Mouse (Mus musculus) embryo, embryonic 10 days (tissue): ENCODE results near the gene Pax7.

Source experiments
- DNase-seq: peaks from one replicate; pipeline ENCODE4 v3.0.0-alpha.2; 2015; ENCODE audit warnings: low spot score

Gene Pax7

DNA sequence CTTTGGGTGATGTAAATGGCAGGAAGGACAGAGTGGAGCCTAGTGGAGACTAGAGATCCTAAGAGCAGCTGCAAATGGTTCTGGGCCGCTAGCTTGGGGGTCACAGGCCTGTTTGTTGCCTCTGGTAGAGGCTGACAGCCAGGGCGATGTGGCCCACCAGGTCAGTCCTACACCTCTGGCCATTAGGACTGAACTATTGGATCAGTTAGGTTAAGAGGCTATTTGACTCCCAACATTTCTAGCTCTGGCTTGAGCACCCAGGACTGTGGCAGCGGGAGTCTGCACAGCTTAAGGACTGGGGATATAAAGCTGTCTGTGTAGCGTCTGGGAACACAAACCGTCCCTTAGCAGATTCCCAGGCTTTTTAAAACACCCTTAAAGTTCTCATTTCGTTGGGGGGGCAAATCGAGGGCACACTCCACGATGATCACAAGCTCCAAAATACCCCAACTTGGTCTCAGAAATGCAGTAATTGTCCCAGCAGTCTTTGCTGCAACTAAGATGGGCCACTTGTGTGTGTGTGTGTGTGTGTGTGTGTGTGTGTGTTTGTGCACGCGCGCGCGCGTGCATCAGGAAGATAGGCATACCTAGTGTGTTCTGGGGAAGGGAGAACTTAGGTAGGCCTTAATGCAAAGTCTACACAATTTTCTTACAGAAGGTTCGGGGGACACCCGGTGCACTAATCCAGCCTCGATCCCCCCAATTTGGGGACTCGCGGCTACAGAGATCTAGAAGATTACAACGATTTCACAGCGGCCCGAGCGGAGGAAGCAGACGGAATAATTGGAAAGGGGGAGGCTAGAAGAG lies 2.5 kb downstream of the Pax7 start:
- peak; percentile 15 for DNase-seq

DNA sequence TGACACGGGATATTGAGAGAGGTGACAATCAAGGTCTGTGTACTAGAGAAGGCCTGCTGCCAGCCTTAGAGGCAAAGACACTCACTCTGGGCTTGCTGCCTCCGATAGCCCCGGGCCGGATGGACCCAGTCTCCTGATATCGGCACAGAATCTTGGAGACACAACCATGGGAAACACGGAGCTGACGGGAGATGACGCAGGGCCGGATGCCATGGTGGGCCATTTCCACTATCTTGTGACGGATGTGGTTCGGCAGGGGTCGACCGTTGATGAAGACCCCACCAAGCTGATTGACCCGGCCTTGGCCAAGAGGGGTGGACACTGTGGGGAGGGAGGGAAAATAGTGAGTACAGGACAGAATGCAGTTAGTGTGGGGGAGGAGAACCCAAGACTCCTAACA lies 3.3 kb downstream of the Pax7 start:
- DNase-seq = peak; percentile 33

DNA sequence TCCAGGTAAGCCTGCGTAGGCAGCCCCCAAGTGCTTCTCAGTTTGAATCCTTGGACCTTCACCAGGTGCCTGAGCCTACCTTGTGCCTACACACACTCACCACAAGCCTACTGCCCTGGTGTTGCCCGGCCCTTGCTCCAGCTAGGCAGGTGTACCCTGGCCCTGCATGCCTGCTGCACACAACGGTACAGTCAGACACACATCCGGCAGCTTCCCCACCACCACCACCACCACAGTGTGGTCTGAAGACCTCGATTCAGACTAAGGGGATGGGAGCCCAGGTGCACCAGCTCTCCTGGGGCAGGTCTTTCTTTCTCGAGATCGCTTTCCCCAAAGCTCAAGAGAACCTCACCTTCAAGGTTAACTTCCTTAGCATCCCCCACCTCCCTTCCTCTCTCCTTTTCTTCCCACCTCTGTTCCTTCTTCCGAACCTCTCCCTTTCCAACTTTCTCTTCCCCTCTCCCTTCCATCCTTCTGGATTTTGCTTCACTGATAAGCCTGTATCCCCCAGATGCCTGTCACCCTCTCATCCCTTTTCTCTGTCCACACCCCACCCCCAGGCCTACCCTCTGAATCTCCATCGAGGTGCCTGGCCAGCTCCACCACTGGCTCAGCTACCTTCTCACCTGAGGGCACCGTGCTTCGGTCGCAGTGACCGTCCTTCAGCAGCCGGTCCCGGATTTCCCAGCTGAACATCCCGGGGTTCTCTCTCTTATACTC lies 4.3 kb downstream of the Pax7 start:
- peak; percentile 5 for DNase-seq

DNA sequence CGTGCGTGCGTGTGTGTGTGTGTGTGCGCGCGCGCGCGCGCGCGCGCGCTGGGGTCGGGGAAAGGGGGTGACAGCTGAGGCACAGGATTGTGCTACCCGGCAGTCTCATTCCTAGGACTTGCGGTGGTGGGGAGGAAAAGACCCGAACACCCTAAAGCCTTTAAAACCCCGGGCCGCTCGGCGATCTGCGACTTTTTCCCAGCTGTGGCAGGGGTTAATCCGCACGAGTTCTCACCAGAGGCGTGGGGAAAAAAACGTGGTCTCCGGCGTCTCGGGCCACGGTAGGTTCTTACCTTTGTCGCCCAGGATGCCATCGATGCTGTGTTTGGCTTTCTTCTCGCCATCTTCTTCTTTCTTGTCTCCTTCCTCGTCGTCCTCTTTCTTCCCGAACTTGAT lies 5.0 kb downstream of the Pax7 start:
- peak; percentile 21 for DNase-seq

GRCm38 (mm10) chr4:139827501-139828282 lies 5.6 kb downstream of the Pax7 start:
- DNase-seq = peak; percentile 31

DNA sequence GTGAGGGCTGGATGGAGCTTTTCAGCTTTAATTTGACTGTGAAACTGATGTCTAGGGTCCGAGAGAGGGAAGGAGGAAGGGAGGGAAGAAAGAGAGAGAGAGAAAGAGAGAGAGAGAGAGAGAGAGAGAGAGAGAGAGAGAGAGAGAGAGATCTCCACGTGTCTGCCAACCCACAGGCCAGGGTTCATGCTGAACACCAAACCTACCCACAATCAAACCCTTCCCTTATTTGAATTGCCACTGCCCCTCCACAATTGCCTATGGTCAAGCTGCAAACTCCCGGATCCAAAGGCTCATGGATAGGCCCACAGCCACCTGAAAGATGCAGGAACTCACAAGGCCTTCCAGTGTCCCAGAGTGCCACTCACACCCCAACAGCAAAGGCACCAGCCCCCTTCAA lies 7.1 kb downstream of the Pax7 start:
- DNase-seq = no peak

DNA sequence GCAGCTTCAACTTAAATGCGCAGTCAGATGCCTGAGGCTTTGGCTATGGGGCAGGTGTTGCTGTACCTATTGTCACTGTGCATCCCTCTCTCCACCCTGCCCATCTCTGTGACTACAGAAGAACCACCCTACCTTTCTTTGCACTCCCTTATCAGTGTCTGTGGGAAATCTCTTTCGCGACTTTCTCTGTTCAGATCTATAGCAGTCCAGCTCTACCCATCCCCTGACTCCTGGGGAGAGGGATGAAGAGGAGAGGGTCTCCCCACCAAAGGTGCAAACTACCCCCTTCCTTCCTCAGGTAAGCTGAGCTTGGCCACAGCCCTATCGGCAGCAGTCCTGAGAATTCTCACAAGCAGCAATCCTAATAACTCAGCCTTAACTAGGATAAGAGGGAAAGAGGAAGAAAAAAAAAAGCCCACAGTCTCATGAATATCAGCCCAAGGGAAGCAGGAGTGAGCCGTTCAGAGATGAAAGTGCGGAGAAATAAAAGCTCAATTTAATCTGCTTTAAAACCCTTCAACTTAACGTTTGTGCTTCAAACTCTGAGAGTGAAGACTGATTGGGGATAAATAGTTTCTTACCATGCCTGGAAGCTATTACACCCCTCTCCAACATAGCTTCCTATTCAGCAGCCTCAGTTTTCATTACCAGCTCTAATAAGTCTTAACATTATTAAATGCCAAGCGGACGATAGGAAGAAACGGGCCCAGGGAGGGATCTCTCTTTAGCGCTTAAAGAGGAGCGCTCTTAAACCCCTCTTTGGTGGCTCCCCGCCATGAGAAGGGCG lies 7.8 kb downstream of the Pax7 start:
- peak; percentile 14 for DNase-seq

DNA sequence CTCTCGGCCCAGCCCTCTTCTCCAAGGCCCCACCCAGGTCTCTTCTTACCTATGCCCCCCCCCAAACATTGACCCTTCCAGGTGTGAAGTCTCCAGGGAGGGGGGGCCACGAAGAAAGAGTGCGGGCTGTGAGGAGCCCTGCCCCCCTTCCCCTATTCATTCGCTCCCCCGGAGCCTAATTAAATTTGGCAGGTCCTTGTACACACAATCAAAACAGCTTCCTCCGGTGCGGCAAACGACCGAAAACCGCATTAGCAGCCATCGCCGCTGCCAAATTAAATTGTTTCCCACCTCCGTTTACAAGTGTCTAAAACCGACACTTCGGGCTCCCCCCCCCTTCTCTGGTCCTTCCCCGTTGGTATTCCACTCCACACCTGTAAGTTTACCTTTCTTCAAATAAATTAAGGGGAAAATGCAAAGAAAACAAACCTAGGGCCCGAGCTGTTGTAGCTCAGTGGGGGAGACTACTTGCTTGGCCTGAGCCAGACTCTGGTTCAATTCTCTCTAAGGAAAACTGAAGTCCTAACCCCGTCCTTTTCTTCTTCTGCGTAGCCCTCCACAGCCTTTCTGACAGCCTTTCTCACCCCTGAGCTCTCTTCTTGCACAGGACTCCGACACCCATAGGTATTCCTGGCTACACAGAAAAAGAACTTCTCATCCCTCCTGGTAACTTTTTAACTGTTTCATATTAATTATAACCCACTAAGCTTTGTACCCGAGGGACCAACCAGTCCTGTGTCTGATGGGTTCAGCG lies 8.6 kb downstream of the Pax7 start:
- DNase-seq = peak; percentile 7

- peak; percentile 42 for DNase-seq
Measured at GRCm38 (mm10) chr4:139823870-139824472, 9.4 kb downstream of the Pax7 start.

- peak; percentile 60 for DNase-seq
Measured at GRCm38 (mm10) chr4:139823138-139823869, 10.0 kb downstream of the Pax7 start.

DNA sequence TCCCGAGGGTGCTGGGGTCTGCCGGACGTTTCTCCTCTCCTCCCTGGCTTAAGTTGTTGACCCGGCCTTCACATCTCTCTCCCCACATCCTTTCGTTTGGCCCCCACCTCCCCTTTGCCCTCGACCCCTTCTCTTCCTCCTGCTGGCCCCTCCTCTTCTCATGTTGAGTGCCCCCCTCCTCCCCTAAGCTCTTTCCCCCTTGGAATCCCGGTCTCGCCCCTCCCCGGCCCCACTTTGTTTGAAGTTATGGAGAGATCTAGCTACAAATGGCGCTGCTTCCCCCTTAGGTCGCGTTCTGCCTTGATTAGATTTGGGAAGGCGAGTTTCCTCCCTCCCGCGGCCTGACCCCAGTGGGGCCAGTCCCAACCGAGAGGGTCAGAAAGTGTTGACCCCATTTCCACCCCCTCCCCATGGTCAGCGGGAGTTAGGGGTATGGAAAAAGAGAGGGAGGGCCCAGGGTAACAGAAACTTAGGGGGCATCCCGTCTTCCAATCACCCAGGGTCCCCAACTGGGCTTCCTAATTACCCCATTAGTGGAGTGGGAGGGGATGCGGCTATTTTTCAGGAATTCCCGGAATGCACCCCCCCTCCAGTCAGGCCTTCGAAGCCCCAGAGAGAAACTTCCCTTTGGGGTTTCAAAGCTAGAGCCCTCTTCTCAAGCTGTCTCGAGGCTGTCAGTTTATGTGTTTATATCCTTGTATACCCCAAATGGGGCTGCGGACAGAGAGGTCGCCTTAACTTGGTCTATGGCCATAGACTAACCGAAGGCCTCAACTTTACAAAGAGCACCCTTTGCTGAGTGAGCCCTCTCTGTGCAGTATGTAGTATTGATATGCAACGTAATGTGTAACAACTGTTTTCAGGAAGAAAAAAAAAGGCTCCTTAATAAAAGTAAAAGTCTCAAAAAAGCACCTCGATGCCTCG lies 10.9 kb downstream of the Pax7 start:
- peak; percentile 17 for DNase-seq

DNA sequence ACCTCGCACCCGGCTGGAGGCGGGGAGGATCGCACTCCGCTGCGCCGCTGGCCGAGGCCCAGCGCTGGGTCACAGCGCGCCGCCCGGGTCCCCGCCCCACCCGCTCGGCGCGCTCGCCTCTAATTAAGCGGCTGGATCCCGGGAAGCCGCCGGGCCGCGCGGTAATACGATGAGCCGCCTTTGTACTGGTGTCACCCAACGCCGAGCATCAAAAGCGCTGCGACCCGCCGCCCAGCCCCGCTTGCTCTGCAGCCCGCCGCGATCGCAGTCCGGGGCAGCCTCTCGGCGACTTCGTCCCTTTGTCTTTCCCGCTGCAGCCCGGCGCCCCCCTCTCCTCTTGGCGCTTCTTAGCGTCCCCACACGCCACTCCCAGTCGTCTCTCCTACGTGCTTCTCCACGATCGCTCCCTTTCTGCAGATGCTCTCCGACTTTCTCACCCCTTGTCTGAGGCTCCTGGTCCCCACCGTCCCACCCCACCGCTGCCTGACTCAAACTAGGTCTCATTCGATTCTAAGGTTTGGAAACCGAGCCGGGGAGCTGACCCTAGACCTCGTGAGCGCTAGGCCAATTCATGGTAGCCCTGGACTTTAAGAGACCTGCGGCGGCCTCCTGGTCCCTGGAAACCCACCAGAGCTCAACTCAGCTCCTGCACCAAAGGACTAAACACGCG lies 11.7 kb downstream of the Pax7 start:
- DNase-seq = peak; percentile 79

DNA sequence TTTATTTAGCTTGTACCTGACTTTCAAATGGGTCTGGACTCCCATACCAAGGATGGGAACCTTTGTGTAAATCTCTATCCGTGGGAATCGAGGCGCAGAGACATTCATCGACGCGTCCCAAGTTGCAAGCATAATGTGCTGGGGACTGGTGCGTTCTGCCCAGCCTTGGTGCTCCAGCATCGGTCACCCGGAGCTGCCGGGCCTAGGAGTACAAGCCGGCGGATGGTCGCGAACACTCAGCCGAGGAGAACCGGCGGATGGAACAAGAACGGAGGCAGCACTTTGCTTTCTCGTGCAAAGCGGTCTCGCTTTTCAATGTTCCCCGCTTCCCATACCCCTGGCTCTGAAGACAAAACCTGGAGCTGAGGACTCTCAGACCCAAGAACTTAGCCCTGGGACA lies 12.3 kb downstream of the Pax7 start:
- no peak for DNase-seq

GRCm38 (mm10) chr4:139819411-139820030 lies 13.8 kb downstream of the Pax7 start:
- DNase-seq = no peak

- DNase-seq = no peak
Measured at GRCm38 (mm10) chr4:139818163-139818562, 15.2 kb downstream of the Pax7 start.

- no peak for DNase-seq
Measured at GRCm38 (mm10) chr4:139813371-139813960, 19.9 kb downstream of the Pax7 start.

GRCm38 (mm10) chr4:139811901-139812300 lies 21.4 kb downstream of the Pax7 start:
- DNase-seq = no peak
